Mouse (Mus musculus): Measurements from ENCODE around the gene Tyw1.

- TF ChIP-seq CTCF (IDR thresholded peaks at IDR 0.05; ENCODE audit: borderline replicate concordance, insufficient read depth, low read depth, low read length) (no peak), POLR2A (IDR thresholded peaks at IDR 0.05; ENCODE audit: borderline replicate concordance, insufficient read depth, low read length) (peak; percentile 33; the same call in 1 of the 2 replicates)
Observed at GRCm38 (mm10) chr5:130368236-130368635, 112.8 kb downstream of the Tyw1 start.

Data from cerebellum, adult 2 months (tissue).